Mouse (Mus musculus): Measurements from ENCODE around the gene Peli1. TPM values are rescaled to one million over a fixed set of nuclear protein-coding genes. Genes with fewer than 3 reads are reported as not detected.
"Not testable (repeated sequence)": the region's sequence is repeated elsewhere in the genome, so short reads cannot be mapped to it uniquely, and the experiment has no call there.

Peli1 gene
- total RNA-seq, 2 experiments from 2014 or later: 18.4 to 24.6 TPM

- no peak for DNase-seq (ENCODE audit: low spot score in 2 of 2)
Measured at GRCm38 (mm10) chr11:21141755-21142154, 50.7 kb downstream of the Peli1 start.

GRCm38 (mm10) chr11:21149476-21149875 is 58.4 kb downstream of the Peli1 start:
- DNase-seq (ENCODE audit: low spot score in 2 of 2): no peak

- DNase-seq (ENCODE audit: low spot score in 2 of 2): no peak
Measured at GRCm38 (mm10) chr11:21150316-21150715, 59.2 kb downstream of the Peli1 start.

- DNase-seq (ENCODE audit: low spot score in 2 of 2): no peak
Measured at GRCm38 (mm10) chr11:21151672-21152071, 60.6 kb downstream of the Peli1 start.

GRCm38 (mm10) chr11:21153111-21153510 is 62.0 kb downstream of the Peli1 start:
- no peak for DNase-seq (ENCODE audit: low spot score in 2 of 2)

- DNase-seq (ENCODE audit: low spot score in 2 of 2): no peak
Measured at GRCm38 (mm10) chr11:21157595-21157994, 66.5 kb downstream of the Peli1 start.

- no peak for DNase-seq (ENCODE audit: low spot score in 2 of 2)
Measured at GRCm38 (mm10) chr11:21162093-21162492, 71.0 kb downstream of the Peli1 start.

- no peak for DNase-seq (ENCODE audit: low spot score in 2 of 2)
Measured at GRCm38 (mm10) chr11:21163143-21163542, 72.1 kb downstream of the Peli1 start.

GRCm38 (mm10) chr11:21163673-21164072 is 72.6 kb downstream of the Peli1 start:
- DNase-seq (ENCODE audit: low spot score in 2 of 2): peak in 1 of 2 experiments; percentile 15

- DNase-seq (ENCODE audit: low spot score in 2 of 2): no peak
Measured at GRCm38 (mm10) chr11:21164312-21164993, 73.4 kb downstream of the Peli1 start.

GRCm38 (mm10) chr11:21164994-21165560 is 74.0 kb downstream of the Peli1 start:
- DNase-seq (ENCODE audit: low spot score in 2 of 2): no peak

GRCm38 (mm10) chr11:21166495-21167096 is 75.5 kb downstream of the Peli1 start:
- no peak for DNase-seq (ENCODE audit: low spot score in 2 of 2)

GRCm38 (mm10) chr11:21168828-21169607 is 77.9 kb downstream of the Peli1 start:
- DNase-seq (ENCODE audit: low spot score in 2 of 2): no peak

- not testable (repeated sequence) for DNase-seq (ENCODE audit: low spot score in 2 of 2)
Measured at GRCm38 (mm10) chr11:21169608-21169860, 78.4 kb downstream of the Peli1 start.

- no peak for DNase-seq (ENCODE audit: low spot score in 2 of 2)
Measured at GRCm38 (mm10) chr11:21172281-21172680, 81.2 kb downstream of the Peli1 start.

- no peak for DNase-seq (ENCODE audit: low spot score in 2 of 2)
Measured at GRCm38 (mm10) chr11:21173926-21174325, 82.8 kb downstream of the Peli1 start.

GRCm38 (mm10) chr11:21174396-21174795 is 83.3 kb downstream of the Peli1 start:
- DNase-seq (ENCODE audit: low spot score in 2 of 2): no peak

GRCm38 (mm10) chr11:21175063-21175462 is 84.0 kb downstream of the Peli1 start:
- no peak for DNase-seq (ENCODE audit: low spot score in 2 of 2)

GRCm38 (mm10) chr11:21176491-21176890 is 85.4 kb downstream of the Peli1 start:
- DNase-seq (ENCODE audit: low spot score in 2 of 2): no peak

GRCm38 (mm10) chr11:21178343-21178742 is 87.3 kb downstream of the Peli1 start:
- peak in 1 of 2 experiments; percentile 27 for DNase-seq (ENCODE audit: low spot score in 2 of 2)

- no peak for DNase-seq (ENCODE audit: low spot score in 2 of 2)
Measured at GRCm38 (mm10) chr11:21178998-21179645, 88.0 kb downstream of the Peli1 start.

Measured in gastrocnemius, postnatal 4 days (tissue).